Mouse (Mus musculus) liver, postnatal 0 days (tissue): ENCODE data around the gene Sec24c.

Experiments used
- CTCF ChIP-seq: sonication (generic); IDR thresholded peaks from 2 replicates; pipeline ENCODE4 v1.5.1; 2016; ENCODE audit warnings: antibody characterized with exemption, low read depth
- EP300 ChIP-seq: IDR thresholded peaks from 2 replicates; pipeline ENCODE4 v1.6.1; 2016; ENCODE audit warnings: antibody characterized with exemption, low read depth, mild to moderate bottlenecking

DNA sequence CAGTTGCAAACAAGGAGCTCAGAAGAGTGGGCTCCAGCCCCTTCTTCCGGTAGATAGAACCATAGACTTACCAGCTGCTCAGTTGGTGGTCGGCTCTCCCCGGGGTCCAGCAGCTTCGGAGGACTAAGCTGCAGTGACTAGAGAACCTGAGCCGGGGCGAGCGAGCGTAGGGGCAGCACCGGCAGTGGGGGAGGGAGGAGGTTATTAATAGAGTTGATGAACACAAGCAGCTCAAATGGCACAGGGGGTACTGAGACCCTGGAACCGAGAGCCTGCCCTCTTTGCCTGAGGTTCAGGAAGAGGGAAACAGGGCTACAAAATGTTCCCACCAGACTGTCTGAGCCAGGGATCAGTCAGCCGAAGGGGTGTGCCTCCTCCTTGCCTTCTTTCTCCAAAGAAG is 17.7 kb upstream of the Sec24c start, which contains the start of gene Myoz1:
- TF ChIP-seq EP300 (no peak), CTCF (no peak)
